Mouse (Mus musculus) stomach, embryonic 16.5 days (tissue): Measurements from ENCODE around the gene Apopt1. TPM values are rescaled to one million over a fixed set of nuclear protein-coding genes. Genes with fewer than 3 reads are reported as not detected.
A peak's percentile ranks its signal among the peaks of the same experiment; 100 is the strongest.

Experiments
- ATAC-seq: fragments of 200-750 bp; cut with Nextera tagmentation; 2 replicates; pipeline ENCODE4 v1.8.0; 2017; ENCODE audit warnings: moderate number of reproducible peaks, moderate TSS enrichment; ENCODE audit not compliant: insufficient read depth, low FRiP score
- H3K27ac ChIP-seq: fragments of 300-500 bp; sonication (generic); 2 replicates; pipeline ENCODE4 v1.5.1; 2014; ENCODE audit warnings: low read length
- H3K27me3 ChIP-seq: fragments of 300-500 bp; sonication (generic); 2 replicates; pipeline ENCODE4 v1.6.1; 2014; ENCODE audit warnings: low read length, control low read depth, mixed read lengths; ENCODE audit not compliant: control insufficient read depth, insufficient read depth
- H3K36me3 ChIP-seq: fragments of 300-500 bp; sonication (generic); 2 replicates; pipeline ENCODE4 v1.6.1; 2014; ENCODE audit warnings: low read length; ENCODE audit not compliant: control insufficient read depth, insufficient read depth
- H3K4me1 ChIP-seq: fragments of 300-500 bp; sonication (generic); 2 replicates; pipeline ENCODE4 v1.6.1; 2014; ENCODE audit warnings: low read length, control low read depth, mixed read lengths; ENCODE audit not compliant: control insufficient read depth, insufficient read depth
- H3K4me2 ChIP-seq: fragments of 300-500 bp; sonication (generic); 2 replicates; pipeline ENCODE4 v1.6.1; 2014; ENCODE audit warnings: low read depth, low read length, mixed read lengths
- H3K4me3 ChIP-seq: fragments of 300-500 bp; sonication (generic); replicated peaks from 2 replicates; pipeline ENCODE4 v1.5.1; 2014; ENCODE audit warnings: mild to moderate bottlenecking, low read length
- H3K9ac ChIP-seq: fragments of 300-500 bp; sonication (generic); 2 replicates; pipeline ENCODE4 v1.6.1; 2014; ENCODE audit warnings: low read length
- H3K9me3 ChIP-seq: fragments of 300-500 bp; sonication (generic); replicated peaks from 2 replicates; pipeline ENCODE4 v1.6.1; 2016; ENCODE audit warnings: low read length, control low read depth; ENCODE audit not compliant: control insufficient read depth
- WGBS: fragments of 180-500 bp; shearing (Covaris S2); extraction: QIAGEN DNeasy Blood & Tissue Kit; methylation state at CpG from one replicate; pipeline ENCODE4 v1.1.7; 2014; 5-methylcytosine and 5-hydroxymethylcytosine counted together
- polyA plus RNA-seq: library from polyadenylated mRNA; unstranded; fragments of >200 nt; fragmentation: Nextera tagmentation; extraction: Ambion mirVana; gene quantifications from 2 replicates; pipeline ENCODE4 v1.2.1, GENCODE M21; 2015

Apopt1 gene
- polyA plus RNA-seq, 1 experiment from 2014 or later: 47.0 TPM

DNA sequence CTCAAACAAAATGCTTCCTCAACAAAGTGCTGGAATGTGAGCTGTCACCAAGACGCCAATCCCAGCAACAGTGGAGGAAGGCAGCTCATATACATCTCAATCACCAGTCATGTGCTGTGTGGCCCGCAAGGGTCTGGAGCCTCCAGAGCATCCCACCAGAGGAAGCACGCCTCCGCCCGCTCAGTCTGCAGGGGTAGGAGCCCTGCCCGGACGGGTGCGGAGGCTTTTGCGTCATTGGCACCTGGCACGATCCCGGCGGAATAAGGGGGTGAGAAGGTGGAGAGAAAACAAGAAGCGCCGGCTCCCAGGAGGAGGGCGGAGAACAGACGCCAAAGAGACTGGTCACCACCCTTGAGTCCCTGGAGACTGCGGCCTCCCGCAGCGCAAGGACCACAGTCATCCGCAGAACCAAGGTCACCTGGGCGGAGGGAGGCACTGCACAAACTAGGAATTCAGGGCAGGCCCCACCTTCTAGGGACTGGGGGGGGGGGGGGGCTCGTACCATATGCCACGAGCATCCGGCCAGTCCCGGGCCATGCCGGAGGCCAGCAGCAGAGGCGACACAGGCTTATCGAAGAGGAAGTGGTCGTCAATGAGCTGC lies 42.6 kb upstream of the Apopt1 start:
- Histone ChIP-seq H3K4me3 (peak overlapping the region; percentile 64), H3K27ac (peak overlapping the region; percentile 62; the same call in 1 of the 2 replicates), H3K36me3 (no peaks in the 10 kb centered on the region), H3K9me3 (no peaks in the 10 kb centered on the region), H3K4me1 (peaks cover 33% of the 10 kb centered on the region), H3K9ac (peak overlapping the region; percentile 81), H3K4me2 (peak overlapping the region; percentile 94), H3K27me3 (peaks cover 19% of the 10 kb centered on the region; the same call in 1 of the 2 replicates)
- 19% methylated on average over 28 of the region's 29 CpGs for WGBS
- ATAC-seq: no peak

GRCm38 (mm10) chr12:111670976-111671375 lies 42.1 kb upstream of the Apopt1 start:
- WGBS: 3% methylated on average over 35 of the region's 35 CpGs
- Histone ChIP-seq H3K9ac (peak overlapping the region; percentile 81), H3K4me3 (peak overlapping the region; percentile 64), H3K4me2 (peak overlapping the region; percentile 94), H3K27ac (peak overlapping the region; percentile 62; the same call in 1 of the 2 replicates), H3K9me3 (no peaks in the 10 kb centered on the region), H3K36me3 (no peaks in the 10 kb centered on the region), H3K4me1 (peaks cover 33% of the 10 kb centered on the region), H3K27me3 (peaks cover 19% of the 10 kb centered on the region; the same call in 1 of the 2 replicates)
- no peak for ATAC-seq

GRCm38 (mm10) chr12:111671431-111671902 lies 41.6 kb upstream of the Apopt1 start:
- peak; percentile 2; the same call in 1 of the 2 replicates for ATAC-seq
- Histone ChIP-seq H3K36me3 (no peaks in the 10 kb centered on the region), H3K9ac (peak overlapping the region; percentile 81), H3K4me3 (peak overlapping the region; percentile 64), H3K4me1 (peaks cover 33% of the 10 kb centered on the region), H3K27ac (peak overlapping the region; percentile 62; the same call in 1 of the 2 replicates), H3K4me2 (peak overlapping the region; percentile 94), H3K27me3 (peaks cover 19% of the 10 kb centered on the region; the same call in 1 of the 2 replicates), H3K9me3 (no peaks in the 10 kb centered on the region)
- WGBS: under 1% methylated on average over 34 of the region's 34 CpGs

DNA sequence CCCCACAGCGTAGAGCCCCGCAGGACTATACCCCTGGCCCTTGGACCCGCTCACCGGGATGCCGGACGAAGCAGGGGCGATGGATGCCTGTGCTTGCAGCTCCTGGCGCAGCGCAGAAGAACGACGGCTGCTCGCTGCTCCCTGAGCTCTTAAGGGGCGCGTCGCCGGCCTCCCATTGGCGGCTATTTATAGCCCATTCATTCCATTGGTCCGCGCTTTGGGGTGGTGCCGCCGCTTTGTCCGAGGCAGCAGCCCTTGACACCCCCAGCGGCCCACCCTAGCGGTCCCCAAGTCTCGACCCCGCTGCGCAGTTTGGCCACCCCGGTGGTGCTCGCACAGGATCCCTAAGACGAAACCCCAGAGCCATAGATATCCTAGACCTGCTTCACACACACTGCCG lies 40.9 kb upstream of the Apopt1 start, which contains the start of gene Ckb:
Gene Ckb (minus strand): TSS at position 163 of the 400 bp plus-strand sequence.
- H3K9me3 ChIP-seq: no peaks in the 10 kb centered on the region
- WGBS: under 1% methylated on average over 31 of the region's 31 CpGs
- peaks cover 34% of the 10 kb centered on the region for H3K4me1 ChIP-seq
- peak within 1 kb of the TSS; percentile 81 for H3K9ac ChIP-seq
- peak; percentile 67 for ATAC-seq
- H3K4me2 ChIP-seq: peak within 1 kb of the TSS; percentile 94
- H3K36me3 ChIP-seq: no peaks in the 10 kb centered on the region
- H3K27me3 ChIP-seq: peaks cover 19% of the 10 kb centered on the region; the same call in 1 of the 2 replicates
- peak within 1 kb of the TSS; percentile 62 for H3K27ac ChIP-seq
- H3K4me3 ChIP-seq: peak within 1 kb of the TSS; percentile 64

GRCm38 (mm10) chr12:111672581-111672980 lies 40.5 kb upstream of the Apopt1 start:
- Histone ChIP-seq H3K4me3 (peak overlapping the region; percentile 64), H3K4me1 (peaks cover 38% of the 10 kb centered on the region), H3K27me3 (peaks cover 19% of the 10 kb centered on the region; the same call in 1 of the 2 replicates), H3K4me2 (peak overlapping the region; percentile 94), H3K36me3 (no peaks in the 10 kb centered on the region), H3K9ac (peak overlapping the region; percentile 81), H3K9me3 (no peaks in the 10 kb centered on the region), H3K27ac (no peak overlapping the region)
- 14% methylated on average over 12 of the region's 12 CpGs for WGBS
- ATAC-seq: no peak

DNA sequence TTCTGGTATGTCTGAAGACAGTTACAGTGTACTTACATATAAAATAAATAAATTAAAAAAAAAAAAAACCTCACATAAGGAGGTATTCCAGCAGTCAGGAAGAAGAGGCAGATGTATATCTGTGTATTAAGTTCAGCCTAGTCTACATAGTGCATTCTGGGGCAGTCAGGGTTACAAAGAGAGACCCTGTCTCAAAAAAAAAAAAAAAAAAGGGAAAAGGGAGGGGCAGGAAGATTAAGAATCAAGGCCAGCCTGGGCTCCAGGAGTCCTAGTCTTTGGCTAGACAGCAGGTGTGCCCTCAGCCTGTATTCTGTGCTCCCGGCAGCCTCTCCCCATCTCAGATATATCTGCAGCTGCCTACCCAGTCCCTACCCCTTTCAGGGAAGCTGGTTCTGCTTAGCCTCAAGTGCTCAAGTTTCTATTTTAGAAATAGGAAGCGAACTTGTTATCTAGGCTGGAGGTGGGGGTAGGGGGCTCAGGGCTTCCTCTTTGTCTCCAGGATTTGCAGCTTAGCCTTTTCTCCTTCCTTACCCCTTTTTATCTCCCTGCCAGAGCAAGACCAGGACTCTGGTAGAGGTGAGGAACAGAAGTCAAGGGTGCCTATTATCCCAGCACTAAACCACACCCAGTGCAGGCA lies 38.1 kb upstream of the Apopt1 start:
- ATAC-seq: no peak
- Histone ChIP-seq H3K9me3 (no peaks in the 10 kb centered on the region), H3K27me3 (peaks cover 19% of the 10 kb centered on the region; the same call in 1 of the 2 replicates), H3K9ac (no peak overlapping the region), H3K36me3 (no peaks in the 10 kb centered on the region), H3K27ac (no peak overlapping the region), H3K4me1 (peaks cover 35% of the 10 kb centered on the region), H3K4me3 (no peak overlapping the region), H3K4me2 (no peak overlapping the region)
- WGBS: 62% methylated on average over 2 of the region's 2 CpGs

DNA sequence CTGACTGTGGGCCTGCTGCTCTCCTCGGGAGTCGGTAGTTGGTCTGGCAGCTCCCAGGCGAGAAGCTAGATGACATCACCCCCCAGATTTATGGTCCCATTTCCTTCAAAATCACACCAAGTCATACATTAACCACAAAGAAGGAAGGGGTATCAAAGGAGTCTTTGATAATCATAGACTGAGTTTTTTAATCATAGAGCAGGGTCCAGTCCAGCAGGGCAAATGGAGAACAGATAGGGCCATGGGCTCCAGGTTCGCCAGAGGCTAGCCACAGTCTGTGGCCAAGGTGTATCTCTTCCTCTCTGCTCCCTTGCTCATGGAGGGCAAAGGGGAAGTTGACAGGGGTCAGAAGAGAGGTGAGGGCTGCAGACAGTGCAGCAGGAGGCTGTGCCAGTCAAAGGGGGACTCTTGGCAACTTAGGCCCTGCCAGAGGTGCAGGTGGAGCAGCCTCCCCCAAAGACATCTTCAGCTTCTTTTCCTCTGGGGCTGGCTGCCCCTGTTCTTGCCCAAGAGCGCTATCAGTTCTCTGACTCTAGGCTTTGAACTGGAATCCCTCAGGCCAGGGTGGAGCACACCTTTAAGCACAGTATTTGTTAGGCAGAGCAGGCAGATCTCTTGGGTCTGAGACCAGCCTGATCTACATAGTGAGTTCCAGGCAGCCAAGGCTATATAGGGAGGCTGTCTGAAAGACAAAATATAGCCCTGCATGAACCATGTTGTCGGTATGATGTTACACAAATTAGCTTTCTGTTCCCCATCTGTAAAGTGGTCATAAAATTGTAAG lies 37.1 kb upstream of the Apopt1 start:
- no peak for ATAC-seq
- H3K4me1 ChIP-seq: peaks cover 30% of the 10 kb centered on the region
- no peak overlapping the region for H3K4me3 ChIP-seq
- H3K27ac ChIP-seq: 0 out of 2 replicates have a peak overlapping the region, but pooled peaks have one; percentile 10
- WGBS: 67% methylated on average over 6 of the region's 6 CpGs
- no peaks in the 10 kb centered on the region for H3K9me3 ChIP-seq
- no peak overlapping the region for H3K9ac ChIP-seq
- H3K27me3 ChIP-seq: peaks cover 16% of the 10 kb centered on the region; the same call in 1 of the 2 replicates
- H3K4me2 ChIP-seq: no peak overlapping the region
- no peaks in the 10 kb centered on the region for H3K36me3 ChIP-seq

- 18% methylated on average over 5 of the region's 5 CpGs for WGBS
- H3K27ac ChIP-seq: peak overlapping the region; percentile 99
- peak overlapping the region; percentile 68 for H3K4me3 ChIP-seq
- peak overlapping the region; percentile 84 for H3K4me2 ChIP-seq
- peak; percentile 6 for ATAC-seq
- peaks cover 7% of the 10 kb centered on the region; the same call in 1 of the 2 replicates for H3K27me3 ChIP-seq
- H3K9ac ChIP-seq: peak overlapping the region; percentile 88
- H3K4me1 ChIP-seq: peaks cover 30% of the 10 kb centered on the region
- H3K36me3 ChIP-seq: no peaks in the 10 kb centered on the region
- H3K9me3 ChIP-seq: no peaks in the 10 kb centered on the region
Measured at GRCm38 (mm10) chr12:111677421-111677820, 35.6 kb upstream of the Apopt1 start.
